Mouse (Mus musculus) cortical plate, adult 2 months (tissue): ENCODE measurements around the gene Vgf.

Experiments
- CTCF ChIP-seq: fragments of 200-500 bp; IDR thresholded peaks from 2 replicates; pipeline ENCODE4 v1.5.1; 2011; ENCODE audit warnings: mild to moderate bottlenecking, control low read depth, low read length; ENCODE audit not compliant: insufficient read depth; ENCODE audit errors: extremely low read depth
- POLR2A ChIP-seq: fragments of 200-500 bp; IDR thresholded peaks from 2 replicates; pipeline ENCODE4 v1.6.1; 2011; ENCODE audit warnings: mild to moderate bottlenecking, low read length, control low read depth; ENCODE audit not compliant: insufficient read depth; ENCODE audit errors: extremely low read depth

GRCm38 (mm10) chr5:137046991-137047390 lies 20.8 kb downstream of the Vgf start:
- TF ChIP-seq CTCF, result no peak
- TF ChIP-seq POLR2A, result no peak
